Mouse (Mus musculus) myocyte (in vitro differentiated cells): ENCODE data around the gene Atp6v1g1. TPM values are rescaled to one million over a fixed set of nuclear protein-coding genes. Genes with fewer than 3 reads are reported as not detected.

Experiments
- H3K27me3 ChIP-seq: one replicate; pipeline ENCODE4 v1.6.1; 2011; ENCODE audit not compliant: control insufficient read depth, insufficient read depth, insufficient read length
- H3K36me3 ChIP-seq: one replicate; pipeline ENCODE4 v1.6.1; 2011; ENCODE audit not compliant: control insufficient read depth, insufficient read depth
- H3K4me2 ChIP-seq: one replicate; pipeline ENCODE4 v1.6.1; 2011; ENCODE audit warnings: low read depth, control low read depth
- H3K4me3 ChIP-seq: one replicate; pipeline ENCODE4 v1.5.1; 2011; ENCODE audit warnings: mild to moderate bottlenecking, control low read depth, moderate library complexity
- H3K79me2 ChIP-seq: one replicate; pipeline ENCODE4 v1.6.1; 2011; ENCODE audit not compliant: control insufficient read depth, insufficient read depth
- H3ac ChIP-seq: one replicate; pipeline ENCODE4 v1.6.1; 2011; ENCODE audit not compliant: control insufficient read depth, insufficient read length
- CEBPB ChIP-seq: IDR thresholded peaks from 2 replicates; pipeline ENCODE4 v1.6.1; 2011; ENCODE audit warnings: mild to moderate bottlenecking, moderate library complexity; ENCODE audit not compliant: poor library complexity, insufficient read depth, severe bottlenecking
- E2F4 ChIP-seq: IDR thresholded peaks from one replicate; pipeline ENCODE4 v1.6.1; 2011; ENCODE audit warnings: mild to moderate bottlenecking, control low read depth, moderate library complexity; ENCODE audit not compliant: insufficient read depth
- MAX ChIP-seq: IDR thresholded peaks from one replicate; pipeline ENCODE4 v1.6.1; 2011; ENCODE audit warnings: low read depth, mild to moderate bottlenecking, control low read depth
- MYOD1 ChIP-seq, 3 experiments: IDR thresholded peaks; one replicate each; pipeline ENCODE4 v1.6.1; 2011; ENCODE audit warnings: control low read depth in 2 of 3, low read depth in 2 of 3, mild to moderate bottlenecking in 2 of 3, moderate library complexity in 1 of 3; ENCODE audit not compliant: insufficient read length in 2 of 3, control insufficient read depth in 1 of 3
- MYOG ChIP-seq, 3 experiments: IDR thresholded peaks; one replicate each; pipeline ENCODE4 v1.6.1; 2011; ENCODE audit warnings: control low read depth in 2 of 3, low read depth in 2 of 3, mild to moderate bottlenecking in 2 of 3; ENCODE audit not compliant: insufficient read length in 2 of 3, control insufficient read depth in 1 of 3, insufficient read depth in 1 of 3
- POLR2A ChIP-seq: IDR thresholded peaks from one replicate; pipeline ENCODE4 v1.6.1; 2011; ENCODE audit warnings: low read depth, mild to moderate bottlenecking, control low read depth, moderate library complexity; ENCODE audit not compliant: insufficient read length
- POLR2AphosphoS2 ChIP-seq: IDR thresholded peaks from one replicate; pipeline ENCODE4 v1.6.1; 2011; ENCODE audit warnings: low read depth, control low read depth; ENCODE audit not compliant: insufficient read length
- REST ChIP-seq: IDR thresholded peaks from one replicate; pipeline ENCODE4 v1.6.1; 2011; ENCODE audit warnings: mild to moderate bottlenecking, control low read depth, moderate library complexity; ENCODE audit not compliant: insufficient read depth, insufficient read length
- SRF ChIP-seq: IDR thresholded peaks from one replicate; pipeline ENCODE4 v1.6.1; 2011; ENCODE audit warnings: low read depth; ENCODE audit not compliant: control insufficient read depth, insufficient read length
- TCF12 ChIP-seq: IDR thresholded peaks from one replicate; pipeline ENCODE4 v1.6.1; 2011; ENCODE audit warnings: mild to moderate bottlenecking, control low read depth; ENCODE audit not compliant: poor library complexity, insufficient read depth, severe bottlenecking
- TCF3 ChIP-seq: IDR thresholded peaks from one replicate; pipeline ENCODE4 v1.6.1; 2011; ENCODE audit warnings: low read depth, control low read depth; ENCODE audit not compliant: insufficient read length
- USF1 ChIP-seq: IDR thresholded peaks from one replicate; pipeline ENCODE4 v1.6.1; 2011; ENCODE audit warnings: low read depth, mild to moderate bottlenecking, control low read depth, moderate library complexity
- polyA plus RNA-seq: library from polyadenylated mRNA; unstranded; fragments of >200 nt; fragmentation: generic; extraction: Trizol; gene quantifications from one replicate; pipeline ENCODE4 v1.2.1, GENCODE M21; 2012; ENCODE audit warnings: missing spikeins

Atp6v1g1 gene
- polyA plus RNA-seq, 1 experiment: 447 TPM

- peaks cover 27% of the 10 kb centered on the region for H3K36me3 ChIP-seq
- H3K27me3 ChIP-seq: no peaks in the 10 kb centered on the region
- peak overlapping the region; percentile 96 for H3K4me2 ChIP-seq
- peak overlapping the region; percentile 86 for H3K4me3 ChIP-seq
- H3ac ChIP-seq: no peak overlapping the region
- peak in 2 of 3 experiments; percentile 67 to 69 for TF ChIP-seq MYOG (IDR thresholded peaks at IDR 0.05; ENCODE audit: control insufficient read depth in 1 of 3, insufficient read depth in 1 of 3, insufficient read length in 2 of 3, low read depth in 2 of 3)
- TF ChIP-seq USF1: no peak
- TF ChIP-seq POLR2AphosphoS2: no peak
- peak; percentile 45 for TF ChIP-seq E2F4
- TF ChIP-seq MYOD1 (IDR thresholded peaks at IDR 0.05; ENCODE audit: control insufficient read depth in 1 of 3, insufficient read length in 2 of 3, low read depth in 2 of 3): peak; percentile 74 to 89 (median 85)
- H3K79me2 ChIP-seq: peaks cover 47% of the 10 kb centered on the region
Measured at GRCm38 (mm10) chr4:63546441-63547055, 2.0 kb downstream of the Atp6v1g1 start.

- Histone ChIP-seq H3K36me3 (peaks cover 39% of the 10 kb centered on the region), H3K4me3 (peak overlapping the region; percentile 86), H3ac (no peak overlapping the region), H3K4me2 (peak overlapping the region; percentile 96), H3K79me2 (peaks cover 59% of the 10 kb centered on the region), H3K27me3 (no peaks in the 10 kb centered on the region)
- TF ChIP-seq POLR2AphosphoS2 (peak; percentile 74), MAX (no peak), CEBPB (peak; percentile 91), USF1 (no peak), POLR2A (peak; percentile 31)
Measured at GRCm38 (mm10) chr4:63547799-63548198, 3.2 kb downstream of the Atp6v1g1 start.

GRCm38 (mm10) chr4:63548491-63548890 is 3.9 kb downstream of the Atp6v1g1 start:
- Histone ChIP-seq H3K36me3 (peaks cover 43% of the 10 kb centered on the region), H3ac (no peak overlapping the region), H3K4me3 (no peak overlapping the region), H3K27me3 (no peaks in the 10 kb centered on the region), H3K4me2 (peak overlapping the region; percentile 96), H3K79me2 (peaks cover 59% of the 10 kb centered on the region)
- TF ChIP-seq MYOD1 (IDR thresholded peaks at IDR 0.05; ENCODE audit: control insufficient read depth in 1 of 3, insufficient read length in 2 of 3, low read depth in 2 of 3) (no peak), POLR2AphosphoS2 (no peak), E2F4 (no peak), SRF (no peak), REST (no peak), MYOG (IDR thresholded peaks at IDR 0.05; ENCODE audit: control insufficient read depth in 1 of 3, insufficient read depth in 1 of 3, insufficient read length in 2 of 3, low read depth in 2 of 3) (no peak), TCF3 (no peak), POLR2A (no peak), USF1 (no peak), TCF12 (no peak), MAX (no peak), CEBPB (no peak)

GRCm38 (mm10) chr4:63550908-63551307 is 6.3 kb downstream of the Atp6v1g1 start:
- Histone ChIP-seq H3K27me3 (no peaks in the 10 kb centered on the region), H3K36me3 (peaks cover 65% of the 10 kb centered on the region), H3K79me2 (peaks cover 50% of the 10 kb centered on the region), H3K4me2 (no peak overlapping the region), H3ac (no peak overlapping the region), H3K4me3 (no peak overlapping the region)
- TF ChIP-seq POLR2AphosphoS2 (no peak), MAX (no peak)

- Histone ChIP-seq H3K79me2 (peaks cover 30% of the 10 kb centered on the region), H3K4me2 (no peak overlapping the region), H3ac (no peak overlapping the region), H3K27me3 (no peaks in the 10 kb centered on the region), H3K36me3 (peaks cover 65% of the 10 kb centered on the region), H3K4me3 (no peak overlapping the region)
- TF ChIP-seq TCF12: no peak
- no peak for TF ChIP-seq POLR2AphosphoS2
- no peak for TF ChIP-seq TCF3
- no peak for TF ChIP-seq E2F4
- TF ChIP-seq CEBPB: no peak
- no peak for TF ChIP-seq MYOD1 (IDR thresholded peaks at IDR 0.05; ENCODE audit: control insufficient read depth in 1 of 3, insufficient read length in 2 of 3, low read depth in 2 of 3)
- TF ChIP-seq MYOG (IDR thresholded peaks at IDR 0.05; ENCODE audit: control insufficient read depth in 1 of 3, insufficient read depth in 1 of 3, insufficient read length in 2 of 3, low read depth in 2 of 3): no peak
- no peak for TF ChIP-seq MAX
- no peak for TF ChIP-seq POLR2A
Measured at GRCm38 (mm10) chr4:63552865-63553264, 8.3 kb downstream of the Atp6v1g1 start.
